Mouse (Mus musculus): ENCODE results near the gene Pde4c. TPM values are rescaled to one million over a fixed set of nuclear protein-coding genes. Genes with fewer than 3 reads are reported as not detected.

The Pde4c gene
- polyA plus RNA-seq (2012; rRNA removed) (0.38 TPM in 2 replicates), polyA plus RNA-seq (2014; fragmentation: Nextera tagmentation; extraction: Ambion mirVana) (not detected in 2 replicates)

DNA sequence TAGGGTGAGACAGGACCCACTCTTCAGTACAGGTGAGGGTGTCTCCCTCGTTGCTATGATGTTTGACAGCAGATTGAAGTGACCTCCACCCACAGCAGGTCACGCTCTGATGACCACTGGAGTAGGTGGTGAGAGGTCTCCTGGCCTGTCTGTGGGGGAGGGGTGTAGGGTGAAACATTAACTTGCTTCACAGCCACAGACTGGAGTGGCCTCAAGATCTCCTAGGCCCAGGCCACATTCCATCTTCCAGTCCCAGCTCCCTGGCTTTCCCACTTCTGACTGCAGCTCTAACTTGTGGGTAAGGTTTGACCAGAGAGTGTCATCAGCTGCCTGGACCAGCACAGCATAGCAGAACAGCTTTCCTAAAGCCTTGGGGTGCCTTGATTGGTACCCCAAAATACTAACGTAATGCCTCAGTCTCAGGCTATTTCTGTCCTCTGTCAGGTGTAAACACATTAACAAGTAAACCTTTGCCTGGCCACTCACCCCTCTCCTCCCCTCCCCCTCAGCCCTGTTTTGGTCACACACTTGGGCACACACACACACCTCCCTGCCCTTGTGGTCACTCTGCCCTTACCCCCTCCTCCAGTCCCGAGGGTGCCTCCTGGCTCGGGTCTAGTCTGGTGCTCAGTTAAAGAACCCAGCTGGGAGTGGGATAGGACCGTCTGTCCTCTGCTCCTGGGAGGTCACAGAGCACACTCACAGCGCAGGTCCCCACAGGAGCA, at the start of gene Pde4c:
Gene Pde4c, plus strand, starts transcription at position 235 of the 725 bp plus-strand sequence.
- H3K36me3 ChIP-seq (ENCODE audit: control insufficient read depth, insufficient read depth, low read length): no peaks in the 10 kb centered on the region
- no peak for ATAC-seq (ENCODE audit: low FRiP score, low read depth)
- H3K4me1 ChIP-seq (ENCODE audit: control insufficient read depth, insufficient read depth, low read length): no peaks in the 10 kb centered on the region
- H3K4me2 ChIP-seq (replicated peaks; ENCODE audit: low read depth, low read length, severe bottlenecking): no peak within 1 kb of the TSS
- H3K27me3 ChIP-seq (ENCODE audit: control insufficient read depth, insufficient read depth, low read length): peaks cover 11% of the 10 kb centered on the region; the same call in 1 of the 2 replicates
- WGBS: 65% methylated on average over 7 of the region's 7 CpGs
- no peak within 1 kb of the TSS for H3K27ac ChIP-seq (replicated peaks; ENCODE audit: low read depth, low read length)
- no peak for TF ChIP-seq POLR2A (IDR thresholded peaks at IDR 0.05; ENCODE audit: borderline replicate concordance, extremely low read depth, insufficient read depth, insufficient read length)
- no peak for DNase-seq (ENCODE audit: low spot score)
- no peak within 1 kb of the TSS for H3K4me3 ChIP-seq (replicated peaks; ENCODE audit: low read length)
- no peaks in the 10 kb centered on the region for H3K9me3 ChIP-seq (ENCODE audit: control insufficient read depth, low read length)
- no peak within 1 kb of the TSS for H3K9ac ChIP-seq (ENCODE audit: low read depth, low read length, severe bottlenecking)

DNA sequence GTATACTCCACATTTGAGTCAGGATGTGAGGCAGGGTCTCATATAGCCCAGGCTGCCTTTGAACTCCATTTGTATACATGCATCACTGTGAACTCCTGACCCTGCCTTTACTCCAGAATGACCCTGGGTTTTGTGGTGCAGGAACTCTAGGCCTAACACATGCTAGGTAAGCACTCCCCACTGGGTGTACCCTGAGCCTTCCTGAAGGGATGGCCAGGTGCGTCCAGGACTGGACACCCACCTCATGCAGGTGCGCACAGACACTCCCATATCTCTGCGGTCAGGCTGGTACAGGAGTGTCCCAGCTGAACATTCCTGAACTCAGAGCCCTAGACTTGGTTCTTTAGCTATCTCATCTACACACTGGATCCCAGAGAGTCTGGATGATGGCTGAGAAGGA, 49.4 kb upstream of the Pde4c start:
- H3K9ac ChIP-seq (ENCODE audit: low read depth, low read length, severe bottlenecking): peak overlapping the region; percentile 68
- no peaks in the 10 kb centered on the region for H3K9me3 ChIP-seq (ENCODE audit: control insufficient read depth, low read length)
- peaks cover 11% of the 10 kb centered on the region for H3K4me1 ChIP-seq (ENCODE audit: control insufficient read depth, insufficient read depth, low read length)
- peak overlapping the region; percentile 94 for H3K27ac ChIP-seq (replicated peaks; ENCODE audit: low read depth, low read length)
- TF ChIP-seq POLR2A (IDR thresholded peaks at IDR 0.05; ENCODE audit: borderline replicate concordance, extremely low read depth, insufficient read depth, insufficient read length): no peak
- H3K36me3 ChIP-seq (ENCODE audit: control insufficient read depth, insufficient read depth, low read length): peaks cover 17% of the 10 kb centered on the region
- H3K4me2 ChIP-seq (replicated peaks; ENCODE audit: low read depth, low read length, severe bottlenecking): peak overlapping the region; percentile 91
- 75% methylated on average over 3 of the region's 3 CpGs for WGBS
- H3K4me3 ChIP-seq (replicated peaks; ENCODE audit: low read length): peak overlapping the region; percentile 55
- ATAC-seq (ENCODE audit: low FRiP score, low read depth) (no peak), DNase-seq (ENCODE audit: low spot score) (no peak)
- H3K27me3 ChIP-seq (ENCODE audit: control insufficient read depth, insufficient read depth, low read length): no peaks in the 10 kb centered on the region

DNA sequence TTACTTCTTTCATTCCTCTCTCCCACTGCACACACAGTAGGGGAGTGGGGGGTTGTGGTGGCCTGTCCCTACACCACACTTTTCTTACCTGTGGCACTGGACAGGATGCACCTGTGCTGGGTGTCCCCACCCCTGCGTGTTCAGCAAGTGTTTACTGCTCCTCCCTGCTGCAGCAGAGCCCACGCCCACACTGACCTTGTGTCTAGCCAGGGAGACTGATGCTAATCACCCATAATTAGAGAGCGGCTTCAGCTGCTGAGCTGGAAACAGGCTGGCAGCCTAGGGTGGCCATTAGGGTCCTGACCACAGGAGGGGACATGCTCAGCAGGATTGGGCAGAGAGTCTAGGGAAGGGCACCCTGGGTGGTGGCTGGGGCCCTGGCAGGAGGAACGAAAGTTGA, 48.8 kb upstream of the Pde4c start:
- Histone ChIP-seq H3K9ac (ENCODE audit: low read depth, low read length, severe bottlenecking) (no peak overlapping the region), H3K4me3 (replicated peaks; ENCODE audit: low read length) (no peak overlapping the region)

DNA sequence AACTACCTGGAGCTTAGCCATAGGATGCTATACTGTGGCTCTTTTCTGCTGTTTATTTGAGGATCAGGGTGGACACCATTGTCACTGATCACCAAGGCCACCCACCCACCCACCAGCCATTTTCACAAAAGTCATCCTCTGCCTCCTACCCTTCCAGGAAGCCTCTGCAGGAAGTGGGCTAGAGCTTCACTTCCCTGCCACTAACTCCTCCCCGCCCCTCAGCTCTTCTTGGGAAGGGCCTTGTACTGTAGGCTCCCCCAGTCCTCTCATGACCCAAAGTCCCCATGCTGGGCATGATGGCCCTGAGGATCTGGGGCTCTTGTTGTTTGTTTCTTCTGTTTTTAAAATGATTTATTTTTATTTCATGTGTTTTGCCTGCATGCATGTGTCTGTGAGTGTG, 48.2 kb upstream of the Pde4c start:
- H3K4me2 ChIP-seq (replicated peaks; ENCODE audit: low read depth, low read length, severe bottlenecking): no peak overlapping the region
- WGBS: 94% methylated on average over 1 of the region's 1 CpGs

More for the DNA sequence above, 48.8 kb upstream of the Pde4c start:
- Histone ChIP-seq H3K27me3 (ENCODE audit: control insufficient read depth, insufficient read depth, low read length) (no peaks in the 10 kb centered on the region), H3K4me2 (replicated peaks; ENCODE audit: low read depth, low read length, severe bottlenecking) (no peak overlapping the region), H3K27ac (replicated peaks; ENCODE audit: low read depth, low read length) (no peak overlapping the region), H3K9me3 (ENCODE audit: control insufficient read depth, low read length) (no peaks in the 10 kb centered on the region), H3K4me1 (ENCODE audit: control insufficient read depth, insufficient read depth, low read length) (peaks cover 11% of the 10 kb centered on the region), H3K36me3 (ENCODE audit: control insufficient read depth, insufficient read depth, low read length) (peaks cover 22% of the 10 kb centered on the region)
- 78% methylated on average over 4 of the region's 4 CpGs for WGBS
- no peak for DNase-seq (ENCODE audit: low spot score)
- no peak for ATAC-seq (ENCODE audit: low FRiP score, low read depth)
- no peak for TF ChIP-seq POLR2A (IDR thresholded peaks at IDR 0.05; ENCODE audit: borderline replicate concordance, extremely low read depth, insufficient read depth, insufficient read length)

DNA sequence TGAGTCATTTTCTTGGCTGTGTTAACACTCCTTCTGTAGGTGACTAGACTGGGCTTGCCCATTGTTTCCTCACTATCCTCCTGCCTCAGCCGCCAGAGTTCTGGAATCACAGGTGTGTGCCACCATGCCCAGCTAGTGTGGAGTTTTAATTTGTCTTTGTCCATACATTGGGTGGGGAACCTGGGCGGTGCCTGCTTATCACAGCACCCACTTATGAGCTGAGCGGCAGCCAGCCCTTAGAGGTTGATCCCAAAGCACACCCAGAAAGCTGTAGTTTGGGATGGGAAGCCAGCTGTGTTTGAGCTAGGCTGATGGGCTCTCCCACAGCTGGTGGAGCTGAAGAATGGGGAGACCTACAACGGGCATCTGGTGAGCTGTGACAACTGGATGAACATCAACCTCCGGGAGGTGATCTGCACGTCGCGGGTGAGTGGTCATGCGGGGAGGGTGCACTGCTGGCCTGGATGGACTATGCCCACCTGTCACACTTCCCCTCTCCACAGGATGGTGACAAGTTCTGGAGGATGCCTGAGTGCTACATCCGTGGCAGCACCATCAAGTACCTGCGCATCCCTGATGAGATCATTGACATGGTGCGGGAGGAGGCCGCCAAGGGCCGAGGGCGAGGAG, 46.0 kb upstream of the Pde4c start:
- H3K27ac ChIP-seq (replicated peaks; ENCODE audit: low read depth, low read length): no peak overlapping the region
- no peak for DNase-seq (ENCODE audit: low spot score)
- WGBS: 96% methylated on average over 15 of the region's 15 CpGs
- TF ChIP-seq POLR2A (IDR thresholded peaks at IDR 0.05; ENCODE audit: borderline replicate concordance, extremely low read depth, insufficient read depth, insufficient read length): no peak
- H3K4me3 ChIP-seq (replicated peaks; ENCODE audit: low read length): no peak overlapping the region
- peaks cover 22% of the 10 kb centered on the region for H3K36me3 ChIP-seq (ENCODE audit: control insufficient read depth, insufficient read depth, low read length)
- H3K4me2 ChIP-seq (replicated peaks; ENCODE audit: low read depth, low read length, severe bottlenecking): no peak overlapping the region
- peaks cover 15% of the 10 kb centered on the region for H3K4me1 ChIP-seq (ENCODE audit: control insufficient read depth, insufficient read depth, low read length)
- H3K9me3 ChIP-seq (ENCODE audit: control insufficient read depth, low read length): no peaks in the 10 kb centered on the region
- ATAC-seq (ENCODE audit: low FRiP score, low read depth): no peak
- no peaks in the 10 kb centered on the region for H3K27me3 ChIP-seq (ENCODE audit: control insufficient read depth, insufficient read depth, low read length)
- H3K9ac ChIP-seq (ENCODE audit: low read depth, low read length, severe bottlenecking): no peak overlapping the region

More for the DNA sequence above, 48.2 kb upstream of the Pde4c start:
- ATAC-seq (ENCODE audit: low FRiP score, low read depth) (no peak), DNase-seq (ENCODE audit: low spot score) (no peak)
- no peak for TF ChIP-seq POLR2A (IDR thresholded peaks at IDR 0.05; ENCODE audit: borderline replicate concordance, extremely low read depth, insufficient read depth, insufficient read length)
- Histone ChIP-seq H3K4me3 (replicated peaks; ENCODE audit: low read length) (no peak overlapping the region), H3K27ac (replicated peaks; ENCODE audit: low read depth, low read length) (no peak overlapping the region), H3K36me3 (ENCODE audit: control insufficient read depth, insufficient read depth, low read length) (peaks cover 22% of the 10 kb centered on the region), H3K9ac (ENCODE audit: low read depth, low read length, severe bottlenecking) (no peak overlapping the region), H3K9me3 (ENCODE audit: control insufficient read depth, low read length) (no peaks in the 10 kb centered on the region), H3K4me1 (ENCODE audit: control insufficient read depth, insufficient read depth, low read length) (peaks cover 11% of the 10 kb centered on the region), H3K27me3 (ENCODE audit: control insufficient read depth, insufficient read depth, low read length) (no peaks in the 10 kb centered on the region)

Measured in limb, embryonic 14.5 days (tissue).